Mouse (Mus musculus) C2C12 (cell line): Measurements from ENCODE around the gene Tspan14.

Experiments
- CEBPB ChIP-seq: IDR thresholded peaks from one replicate; pipeline ENCODE4 v1.6.1; 2011; ENCODE audit warnings: low read depth, mild to moderate bottlenecking, control low read depth, moderate library complexity
- CTCF ChIP-seq: IDR thresholded peaks from one replicate; pipeline ENCODE4 v1.5.1; 2011; ENCODE audit not compliant: control insufficient read depth, insufficient read depth, insufficient read length
- MAX ChIP-seq: IDR thresholded peaks from one replicate; pipeline ENCODE4 v1.6.1; 2011; ENCODE audit warnings: mild to moderate bottlenecking, control low read depth
- MYOD1 ChIP-seq: IDR thresholded peaks from one replicate; pipeline ENCODE4 v1.6.1; 2011; ENCODE audit warnings: low read depth; ENCODE audit not compliant: control insufficient read depth, insufficient read length
- MYOG ChIP-seq: IDR thresholded peaks from one replicate; pipeline ENCODE4 v1.6.1; 2011; ENCODE audit not compliant: control insufficient read depth, insufficient read length; ENCODE audit errors: extremely low read depth
- USF1 ChIP-seq: IDR thresholded peaks from one replicate; pipeline ENCODE4 v1.6.1; 2011; ENCODE audit warnings: low read depth, mild to moderate bottlenecking, control low read depth, moderate library complexity

DNA sequence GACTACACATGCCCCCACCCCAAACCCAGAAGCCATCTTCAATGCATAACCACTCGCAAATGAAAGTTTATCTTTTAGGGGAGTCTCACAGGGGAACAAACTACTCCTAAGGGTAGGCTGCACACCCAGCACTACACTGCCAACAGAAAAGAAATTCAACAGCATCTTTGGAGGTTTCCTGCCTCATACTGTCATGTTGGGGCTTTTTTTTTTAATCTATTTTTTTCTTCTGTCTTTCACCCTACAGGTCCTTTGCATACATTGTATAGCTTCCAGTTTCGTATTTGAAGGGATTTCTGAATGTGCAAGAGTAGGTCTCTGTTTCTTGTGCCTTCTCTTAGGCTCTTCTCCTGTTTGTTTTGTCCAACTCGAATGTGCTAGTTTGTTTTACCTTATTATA lies 14.3 kb downstream of the Tspan14 start:
- TF ChIP-seq CTCF (no peak), MYOD1 (no peak), MYOG (no peak), MAX (no peak), USF1 (no peak), CEBPB (no peak)
